Mouse (Mus musculus) limb, embryonic 12.5 days (tissue): Measurements from ENCODE around the gene Map10. TPM values are rescaled to one million over a fixed set of nuclear protein-coding genes. Genes with fewer than 3 reads are reported as not detected.

ENCODE experiments used
- ATAC-seq: fragments of 200-750 bp; cut with Nextera tagmentation; 2 replicates; pipeline ENCODE4 v1.8.0; 2017; ENCODE audit warnings: low read depth, moderate TSS enrichment; ENCODE audit not compliant: insufficient number of reproducible peaks, insufficient read depth, low FRiP score, low TSS enrichment
- H3K27ac ChIP-seq: fragments of 300-500 bp; sonication (generic); 2 replicates; pipeline ENCODE4 v1.5.1; 2016; ENCODE audit warnings: mild to moderate bottlenecking, moderate library complexity
- H3K27me3 ChIP-seq: fragments of 300-500 bp; sonication (generic); 2 replicates; pipeline ENCODE4 v1.6.1; 2016; ENCODE audit warnings: mild to moderate bottlenecking, moderate library complexity
- H3K36me3 ChIP-seq: fragments of 300-500 bp; sonication (generic); 2 replicates; pipeline ENCODE4 v1.6.1; 2016; ENCODE audit warnings: mild to moderate bottlenecking, moderate library complexity
- H3K4me1 ChIP-seq: fragments of 300-500 bp; sonication (generic); replicated peaks from 2 replicates; pipeline ENCODE4 v1.6.1; 2016
- H3K4me2 ChIP-seq: fragments of 300-500 bp; sonication (generic); 2 replicates; pipeline ENCODE4 v1.6.1; 2016; ENCODE audit warnings: mild to moderate bottlenecking, moderate library complexity
- H3K4me3 ChIP-seq: fragments of 300-500 bp; sonication (generic); replicated peaks from 2 replicates; pipeline ENCODE4 v1.5.1; 2016; ENCODE audit warnings: mild to moderate bottlenecking
- H3K9ac ChIP-seq: fragments of 300-500 bp; sonication (generic); replicated peaks from 2 replicates; pipeline ENCODE4 v1.6.1; 2016; ENCODE audit warnings: mild to moderate bottlenecking, moderate library complexity
- H3K9me3 ChIP-seq: fragments of 300-500 bp; sonication (generic); 2 replicates; pipeline ENCODE4 v1.6.1; 2016; ENCODE audit warnings: mild to moderate bottlenecking, moderate library complexity
- WGBS: fragments of 180-500 bp; shearing (Covaris S2); methylation state at CpG from one replicate; pipeline ENCODE4 v1.1.7; 2016; 5-methylcytosine and 5-hydroxymethylcytosine counted together
- polyA plus RNA-seq: library from polyadenylated mRNA; unstranded; fragments of >200 nt; fragmentation: Nextera tagmentation; extraction: Ambion mirVana; gene quantifications from 2 replicates; pipeline ENCODE4 v1.2.1, GENCODE M21; 2016

Gene Map10
- polyA plus RNA-seq, 1 experiment from 2014 or later, result 8.2 TPM

- no peak for ATAC-seq
- no peak overlapping the region for H3K27ac ChIP-seq
Measured at GRCm38 (mm10) chr8:125670420-125670819, 802 bp downstream of the Map10 start.

DNA sequence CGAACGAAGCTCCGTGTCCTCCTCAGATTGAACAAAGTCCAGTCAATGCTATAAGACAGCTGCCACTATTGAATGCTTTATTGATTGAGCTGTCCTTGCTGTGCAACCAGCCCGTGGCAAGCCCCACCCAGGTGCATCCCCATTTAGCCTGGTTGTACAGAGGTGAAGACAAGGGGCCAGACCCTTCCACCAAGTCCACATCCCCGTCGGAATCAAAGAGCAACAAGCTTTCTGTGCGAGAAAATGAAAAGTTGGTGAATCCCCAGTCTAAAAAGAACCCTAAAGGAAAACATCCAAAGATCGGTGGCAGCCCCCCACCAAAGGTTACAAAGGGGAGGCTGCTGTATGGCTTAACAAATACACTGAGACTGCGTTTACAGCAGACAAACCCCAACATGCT, 1.3 kb downstream of the Map10 start:
- Histone ChIP-seq H3K4me2 (no peak overlapping the region), H3K36me3 (peaks cover 21% of the 10 kb centered on the region), H3K27ac (no peak overlapping the region), H3K9ac (no peak overlapping the region), H3K4me3 (no peak overlapping the region), H3K27me3 (no peaks in the 10 kb centered on the region), H3K4me1 (peaks cover 13% of the 10 kb centered on the region), H3K9me3 (peaks cover 35% of the 10 kb centered on the region)
- 98% methylated on average over 9 of the region's 9 CpGs for WGBS
- no peak for ATAC-seq

More at GRCm38 (mm10) chr8:125670420-125670819, 802 bp downstream of the Map10 start:
- H3K4me1 ChIP-seq, result peaks cover 17% of the 10 kb centered on the region
- H3K4me3 ChIP-seq, result peak overlapping the region; percentile 61
- H3K27me3 ChIP-seq, result no peaks in the 10 kb centered on the region
- 92% methylated on average over 6 of the region's 6 CpGs for WGBS
- H3K9me3 ChIP-seq, result peaks cover 35% of the 10 kb centered on the region
- peaks cover 21% of the 10 kb centered on the region for H3K36me3 ChIP-seq
- H3K9ac ChIP-seq, result peak overlapping the region; percentile 77
- H3K4me2 ChIP-seq, result peak overlapping the region; percentile 85

GRCm38 (mm10) chr8:125671371-125671770, 1.8 kb downstream of the Map10 start:
- Histone ChIP-seq H3K36me3 (peaks cover 21% of the 10 kb centered on the region), H3K4me3 (no peak overlapping the region), H3K4me2 (no peak overlapping the region), H3K9ac (no peak overlapping the region), H3K27me3 (no peaks in the 10 kb centered on the region), H3K4me1 (peaks cover 8% of the 10 kb centered on the region), H3K27ac (no peak overlapping the region), H3K9me3 (peaks cover 35% of the 10 kb centered on the region)
- 95% methylated on average over 5 of the region's 5 CpGs for WGBS
- ATAC-seq, result no peak

DNA sequence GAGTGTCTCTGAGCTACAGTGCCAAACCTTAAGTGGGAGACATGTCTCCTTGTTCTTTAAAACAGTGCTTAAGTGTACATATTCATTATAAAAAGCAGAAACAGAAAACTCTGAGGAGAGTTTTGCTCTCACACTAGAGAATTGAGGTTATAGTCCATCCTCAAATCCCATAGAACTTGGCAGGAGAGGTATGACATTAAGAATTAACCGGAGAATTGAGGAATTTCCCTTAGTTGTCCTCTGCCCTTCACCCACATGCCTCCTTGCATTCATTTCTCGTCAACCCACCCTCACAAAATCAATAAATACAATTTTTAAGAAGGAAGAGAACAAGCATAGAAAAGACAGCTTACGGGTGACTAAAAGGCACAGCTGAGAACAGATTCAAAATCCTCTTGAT, 6.2 kb downstream of the Map10 start:
- Histone ChIP-seq H3K9ac (no peak overlapping the region), H3K27ac (no peak overlapping the region), H3K9me3 (peaks cover 16% of the 10 kb centered on the region), H3K4me3 (no peak overlapping the region), H3K4me2 (no peak overlapping the region), H3K27me3 (no peaks in the 10 kb centered on the region), H3K36me3 (peaks cover 16% of the 10 kb centered on the region), H3K4me1 (no peaks in the 10 kb centered on the region)
- 83% methylated on average over 3 of the region's 3 CpGs for WGBS
- no peak for ATAC-seq

- Histone ChIP-seq H3K27ac (no peak overlapping the region), H3K9ac (no peak overlapping the region), H3K9me3 (no peaks in the 10 kb centered on the region), H3K36me3 (no peaks in the 10 kb centered on the region), H3K27me3 (no peaks in the 10 kb centered on the region), H3K4me3 (no peak overlapping the region), H3K4me1 (no peaks in the 10 kb centered on the region), H3K4me2 (no peak overlapping the region)
- WGBS, result 88% methylated on average over 6 of the region's 6 CpGs
- ATAC-seq, result no peak
Measured at GRCm38 (mm10) chr8:125677484-125677883, 7.9 kb downstream of the Map10 start.

- Histone ChIP-seq H3K9me3 (no peaks in the 10 kb centered on the region), H3K27ac (no peak overlapping the region), H3K4me3 (no peak overlapping the region), H3K36me3 (no peaks in the 10 kb centered on the region), H3K4me1 (no peaks in the 10 kb centered on the region), H3K9ac (no peak overlapping the region), H3K27me3 (no peaks in the 10 kb centered on the region), H3K4me2 (no peak overlapping the region)
- ATAC-seq, result no peak
- WGBS, result 80% methylated on average over 8 of the region's 8 CpGs
Measured at GRCm38 (mm10) chr8:125678854-125679648, 9.4 kb downstream of the Map10 start.

- H3K4me3 ChIP-seq, result no peak overlapping the region
- no peak overlapping the region for H3K27ac ChIP-seq
- H3K4me1 ChIP-seq, result peaks cover 5% of the 10 kb centered on the region; the same call in 1 of the 2 replicates
- no peak overlapping the region for H3K9ac ChIP-seq
- H3K27me3 ChIP-seq, result no peaks in the 10 kb centered on the region
- H3K9me3 ChIP-seq, result no peaks in the 10 kb centered on the region
- no peak for ATAC-seq
- H3K36me3 ChIP-seq, result no peaks in the 10 kb centered on the region
- 60% methylated on average over 8 of the region's 8 CpGs for WGBS
- no peak overlapping the region for H3K4me2 ChIP-seq
Measured at GRCm38 (mm10) chr8:125680851-125681408, 11.3 kb downstream of the Map10 start.

GRCm38 (mm10) chr8:125685216-125685760, 15.7 kb downstream of the Map10 start:
- no peak for ATAC-seq
- WGBS, result 63% methylated on average over 6 of the region's 6 CpGs
- H3K4me3 ChIP-seq, result no peak overlapping the region

DNA sequence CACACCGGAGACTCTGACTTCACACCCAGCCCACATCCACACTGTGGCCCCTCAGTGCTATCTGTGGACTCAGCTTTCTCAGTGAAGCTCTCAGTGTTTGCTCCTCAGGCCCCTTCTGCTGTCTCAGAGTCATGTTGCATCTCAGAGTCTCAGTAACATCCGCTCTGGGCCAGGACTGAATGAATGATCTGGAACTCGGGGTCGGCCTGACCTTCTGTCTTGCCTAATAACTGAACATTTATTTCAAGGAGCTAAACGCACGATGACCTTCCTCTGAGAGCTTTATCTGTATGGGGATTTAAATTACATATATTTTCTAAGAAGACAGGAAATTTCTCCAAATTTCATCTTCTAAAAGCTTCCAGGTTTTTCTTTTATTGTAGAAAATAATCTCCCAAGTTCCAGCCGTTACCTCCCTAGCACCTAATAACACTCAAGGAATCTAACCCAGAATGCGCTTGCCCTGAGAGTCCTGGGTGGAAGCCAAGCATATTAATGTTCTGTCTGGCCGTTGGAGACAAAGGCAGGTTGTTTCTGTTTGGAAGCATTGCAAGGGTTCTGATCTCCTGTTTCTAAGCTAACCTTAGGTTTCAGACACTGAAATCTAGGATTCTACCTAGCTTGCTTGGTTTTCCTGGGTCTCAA, 16.7 kb downstream of the Map10 start:
- 70% methylated on average over 9 of the region's 9 CpGs for WGBS
- H3K27me3 ChIP-seq, result no peaks in the 10 kb centered on the region
- H3K4me2 ChIP-seq, result no peak overlapping the region
- peaks cover 5% of the 10 kb centered on the region; the same call in 1 of the 2 replicates for H3K4me1 ChIP-seq
- ATAC-seq, result no peak
- H3K9ac ChIP-seq, result no peak overlapping the region
- H3K36me3 ChIP-seq, result no peaks in the 10 kb centered on the region
- H3K27ac ChIP-seq, result peak overlapping the region; percentile 66
- H3K9me3 ChIP-seq, result no peaks in the 10 kb centered on the region
- no peak overlapping the region for H3K4me3 ChIP-seq

More at GRCm38 (mm10) chr8:125685216-125685760, 15.7 kb downstream of the Map10 start:
- no peaks in the 10 kb centered on the region for H3K36me3 ChIP-seq
- no peaks in the 10 kb centered on the region for H3K9me3 ChIP-seq
- no peaks in the 10 kb centered on the region for H3K27me3 ChIP-seq
- H3K9ac ChIP-seq, result no peak overlapping the region
- peaks cover 5% of the 10 kb centered on the region; the same call in 1 of the 2 replicates for H3K4me1 ChIP-seq
- H3K27ac ChIP-seq, result no peak overlapping the region
- no peak overlapping the region for H3K4me2 ChIP-seq

GRCm38 (mm10) chr8:125690166-125690915, 20.7 kb downstream of the Map10 start:
- no peak for ATAC-seq
- 82% methylated on average over 15 of the region's 15 CpGs for WGBS
- no peak overlapping the region for H3K27ac ChIP-seq
- H3K36me3 ChIP-seq, result no peaks in the 10 kb centered on the region
- no peak overlapping the region for H3K4me2 ChIP-seq
- H3K4me3 ChIP-seq, result no peak overlapping the region
- peaks cover 5% of the 10 kb centered on the region; the same call in 1 of the 2 replicates for H3K4me1 ChIP-seq
- no peaks in the 10 kb centered on the region for H3K9me3 ChIP-seq
- no peak overlapping the region for H3K9ac ChIP-seq
- no peaks in the 10 kb centered on the region for H3K27me3 ChIP-seq
